Comparison of ENCODE assay signal across 8 mouse cellular contexts in genomic region chr9:110407311-110408098, GRCm38 (mm10). TPM values are rescaled to one million over a fixed set of nuclear protein-coding genes. Genes with fewer than 3 reads are reported as not detected.
DNase-seq lines count a peak whose midpoint lies in the region; ATAC-seq lines count a peak whose summit lies in the region.

No protein-coding gene starts in this region.

- H3K27ac ChIP-seq in heart, embryonic 14.5 days (replicated peaks in 1 of 2; ENCODE audit: control insufficient read depth in 1 of 2, insufficient read depth in 1 of 2, low read depth in 2 of 2, low read length in 2 of 2): peak overlapping the region; percentile 40 to 71
- H3K27ac ChIP-seq in forebrain, embryonic 15.5 days (replicated peaks): peak overlapping the region; percentile 78
- H3K27ac ChIP-seq in liver, embryonic 13.5 days: peak overlapping the region; percentile 57
- H3K27ac ChIP-seq in stomach, embryonic 15.5 days: peak overlapping the region; percentile 64

- peak overlapping the region; percentile 71 for H3K4me2 ChIP-seq in heart, embryonic 14.5 days (ENCODE audit: low read length)
- H3K4me2 ChIP-seq in forebrain, embryonic 15.5 days (replicated peaks): peak overlapping the region; percentile 84
- H3K4me2 ChIP-seq in liver, embryonic 13.5 days: peak overlapping the region; percentile 95
- H3K4me2 ChIP-seq in stomach, embryonic 15.5 days: peak overlapping the region; percentile 75

- 1% methylated on average over 39 of the region's 41 CpGs for WGBS in heart, embryonic 14.5 days
- WGBS in forebrain, embryonic 15.5 days: under 1% methylated on average over 41 of the region's 41 CpGs
- 2% methylated on average over 41 of the region's 41 CpGs for WGBS in liver, embryonic 13.5 days (ENCODE audit: insufficient replicate concordance)
- WGBS in stomach, embryonic 15.5 days: under 1% methylated on average over 41 of the region's 41 CpGs

- peak overlapping the region; percentile 89 for H3K9ac ChIP-seq in heart, embryonic 14.5 days (ENCODE audit: low read length)
- H3K9ac ChIP-seq in forebrain, embryonic 15.5 days (replicated peaks): peak overlapping the region; percentile 98
- H3K9ac ChIP-seq in liver, embryonic 13.5 days: peak overlapping the region; percentile 87
- H3K9ac ChIP-seq in stomach, embryonic 15.5 days: peak overlapping the region; percentile 84

- peaks cover 4% of the 10 kb centered on the region; the same call in 1 of the 2 replicates for H3K36me3 ChIP-seq in heart, embryonic 14.5 days (ENCODE audit: control insufficient read depth, insufficient read depth, low read length)
- H3K36me3 ChIP-seq in forebrain, embryonic 15.5 days: no peaks in the 10 kb centered on the region
- H3K36me3 ChIP-seq in liver, embryonic 13.5 days: 0 out of 2 replicates have a peak, but pooled peaks cover 14% of the 10 kb centered on the region
- no peaks in the 10 kb centered on the region for H3K36me3 ChIP-seq in stomach, embryonic 15.5 days

- H3K9me3 ChIP-seq in heart, embryonic 14.5 days (ENCODE audit: control insufficient read depth, low read length): no peaks in the 10 kb centered on the region
- H3K9me3 ChIP-seq in forebrain, embryonic 15.5 days: no peaks in the 10 kb centered on the region
- no peaks in the 10 kb centered on the region for H3K9me3 ChIP-seq in liver, embryonic 13.5 days (replicated peaks)
- no peaks in the 10 kb centered on the region for H3K9me3 ChIP-seq in stomach, embryonic 15.5 days

- H3K27me3 ChIP-seq in heart, embryonic 14.5 days (ENCODE audit: control insufficient read depth, insufficient read depth, low read length): no peaks in the 10 kb centered on the region
- H3K27me3 ChIP-seq in forebrain, embryonic 15.5 days: no peaks in the 10 kb centered on the region
- H3K27me3 ChIP-seq in liver, embryonic 13.5 days: no peaks in the 10 kb centered on the region
- H3K27me3 ChIP-seq in stomach, embryonic 15.5 days (replicated peaks): no peaks in the 10 kb centered on the region

- no peak for DNase-seq in heart, postnatal 4 days
- peak; percentile 64 to 73 for DNase-seq in B cell, adult 2 months
- DNase-seq in liver, embryonic 13.5 days: peak; percentile 32
- DNase-seq in cerebellum, adult 8-10 months: no peak

- peak; percentile 37 for ATAC-seq in heart, embryonic 14.5 days (ENCODE audit: insufficient number of reproducible peaks, insufficient read depth, low FRiP score, low read depth)
- ATAC-seq in activated CD4-positive, CD25-positive, alpha-beta regulatory T cell, adult 4 months: peak; percentile 50
- peak; percentile 68 for ATAC-seq in forebrain, embryonic 15.5 days (replicated peaks)
- ATAC-seq in liver, embryonic 13.5 days (ENCODE audit: low read depth): peak; percentile 59
- ATAC-seq in stomach, embryonic 15.5 days (ENCODE audit: insufficient read depth, low FRiP score, low read depth): peak; percentile 25; the same call in 1 of the 2 replicates

- peak overlapping the region; percentile 82 to 85 for H3K4me3 ChIP-seq in heart, embryonic 14.5 days (ENCODE audit: control insufficient read depth in 1 of 2, insufficient read depth in 1 of 2, low read depth in 1 of 2, low read length in 2 of 2)
- H3K4me3 ChIP-seq in forebrain, embryonic 15.5 days: peak overlapping the region; percentile 96
- peak overlapping the region; percentile 87 for H3K4me3 ChIP-seq in liver, embryonic 13.5 days (replicated peaks)
- H3K4me3 ChIP-seq in stomach, embryonic 15.5 days (replicated peaks): peak overlapping the region; percentile 96

- peaks cover 7 to 12% of the 10 kb centered on the region in 2 experiments for H3K4me1 ChIP-seq in heart, embryonic 14.5 days (ENCODE audit: control insufficient read depth in 2 of 2, insufficient read depth in 2 of 2, low read length in 2 of 2)
- H3K4me1 ChIP-seq in forebrain, embryonic 15.5 days: peaks cover 28% of the 10 kb centered on the region
- peaks cover 27% of the 10 kb centered on the region for H3K4me1 ChIP-seq in liver, embryonic 13.5 days (replicated peaks)
- H3K4me1 ChIP-seq in stomach, embryonic 15.5 days: peaks cover 8% of the 10 kb centered on the region

RNA-seq across cellular contexts. Expression of gene Ptpn23, which starts 0.5 kb away (rescaled TPM):
- polyA plus RNA-seq in heart, embryonic 14.5 days (2014; fragmentation: Nextera tagmentation; extraction: Ambion mirVana): 10.3 and 12.5 TPM in 2 replicates
- 10 to 100 TPM; 32.4 to 33.7 TPM for total RNA-seq in heart, postnatal 4 days (2021)
- 1 to 10 TPM; 5.4 TPM for polyA plus RNA-seq in activated CD4-positive, CD25-positive, alpha-beta regulatory T cell, adult 4 months (2017; shearing (Covaris generic))
- polyA plus RNA-seq in forebrain, embryonic 15.5 days (2015; fragmentation: Nextera tagmentation; extraction: Ambion mirVana): 22.5 and 24.0 TPM in 2 replicates
- polyA plus RNA-seq in liver, embryonic 13.5 days (2015; fragmentation: Nextera tagmentation; extraction: Ambion mirVana): 3.2 TPM in 2 replicates
- 16.4 and 17.2 TPM in 2 replicates for polyA plus RNA-seq in stomach, embryonic 15.5 days (2015; fragmentation: Nextera tagmentation; extraction: Ambion mirVana)

RNA-seq across cellular contexts. Expression of gene Ngp, which starts 12.0 kb away (rescaled TPM):
- 1.1 and 4.2 TPM in 2 replicates for polyA plus RNA-seq in heart, embryonic 14.5 days (2014; fragmentation: Nextera tagmentation; extraction: Ambion mirVana)
- 1 to 10 TPM; 1.8 to 3.2 TPM for total RNA-seq in heart, postnatal 4 days (2021)
- polyA plus RNA-seq in activated CD4-positive, CD25-positive, alpha-beta regulatory T cell, adult 4 months (2017; shearing (Covaris generic)): not detected
- 0.41 and 1.6 TPM in 2 replicates for polyA plus RNA-seq in forebrain, embryonic 15.5 days (2015; fragmentation: Nextera tagmentation; extraction: Ambion mirVana)
- 46.6 and 49.4 TPM in 2 replicates for polyA plus RNA-seq in liver, embryonic 13.5 days (2015; fragmentation: Nextera tagmentation; extraction: Ambion mirVana)
- 62.1 and 64.5 TPM in 2 replicates for polyA plus RNA-seq in stomach, embryonic 15.5 days (2015; fragmentation: Nextera tagmentation; extraction: Ambion mirVana)

Comparison
In these comparisons a context has a peak if more than half of its experiments do, and no peak if none do; other contexts are left out.
1. DNase-seq: peak in B cell, adult 2 months (2 of 2) and liver, embryonic 13.5 days (single experiment); none in heart, postnatal 4 days (single experiment) and cerebellum, adult 8-10 months (single experiment).
2. Peak in every context shown above with its lines, with median percentiles within 50 percentile points of each other: ATAC-seq, H3K27ac ChIP-seq, H3K4me2 ChIP-seq, H3K4me3 ChIP-seq and H3K9ac ChIP-seq.